Mouse (Mus musculus): ENCODE measurements at regions not wholly inside any gene's neighbourhood (a gene's known extent, or its start where the extent isn't known, plus 50 kb on each side); places are given as distances from the start of the nearest gene placed in this dataset.

- no peak for DNase-seq (ENCODE audit: low spot score in 2 of 2)
Measured at GRCm38 (mm10) chr8:40152451-40152850, 522.4 kb upstream of the Adam24 start.

- no peak for DNase-seq (ENCODE audit: low spot score in 2 of 2)
Measured at GRCm38 (mm10) chr8:40186715-40187583, 487.9 kb upstream of the Adam24 start.

- no peak for DNase-seq (ENCODE audit: low spot score in 2 of 2)
Measured at GRCm38 (mm10) chr8:40187584-40187934, 487.3 kb upstream of the Adam24 start.

GRCm38 (mm10) chr8:40192266-40192665 is 482.6 kb upstream of the Adam24 start:
- DNase-seq (ENCODE audit: low spot score in 2 of 2), result no peak

- no peak for DNase-seq (ENCODE audit: low spot score in 2 of 2)
Measured at GRCm38 (mm10) chr8:40193148-40193547, 481.7 kb upstream of the Adam24 start.

GRCm38 (mm10) chr8:40210871-40211270 is 464.0 kb upstream of the Adam24 start:
- no peak for DNase-seq (ENCODE audit: low spot score in 2 of 2)

GRCm38 (mm10) chr8:40223521-40223920 is 451.4 kb upstream of the Adam24 start:
- DNase-seq (ENCODE audit: low spot score in 2 of 2), result no peak

GRCm38 (mm10) chr8:40227262-40227661 is 447.6 kb upstream of the Adam24 start:
- DNase-seq (ENCODE audit: low spot score in 2 of 2), result no peak

Data from spleen, postnatal 36 days (tissue).